Mouse (Mus musculus): ENCODE results near the gene Hist1h4j. TPM values are rescaled to one million over a fixed set of nuclear protein-coding genes. Genes with fewer than 3 reads are reported as not detected.

The Hist1h4j gene
- not detected for polyA plus RNA-seq (2017; shearing (Covaris generic))

DNA sequence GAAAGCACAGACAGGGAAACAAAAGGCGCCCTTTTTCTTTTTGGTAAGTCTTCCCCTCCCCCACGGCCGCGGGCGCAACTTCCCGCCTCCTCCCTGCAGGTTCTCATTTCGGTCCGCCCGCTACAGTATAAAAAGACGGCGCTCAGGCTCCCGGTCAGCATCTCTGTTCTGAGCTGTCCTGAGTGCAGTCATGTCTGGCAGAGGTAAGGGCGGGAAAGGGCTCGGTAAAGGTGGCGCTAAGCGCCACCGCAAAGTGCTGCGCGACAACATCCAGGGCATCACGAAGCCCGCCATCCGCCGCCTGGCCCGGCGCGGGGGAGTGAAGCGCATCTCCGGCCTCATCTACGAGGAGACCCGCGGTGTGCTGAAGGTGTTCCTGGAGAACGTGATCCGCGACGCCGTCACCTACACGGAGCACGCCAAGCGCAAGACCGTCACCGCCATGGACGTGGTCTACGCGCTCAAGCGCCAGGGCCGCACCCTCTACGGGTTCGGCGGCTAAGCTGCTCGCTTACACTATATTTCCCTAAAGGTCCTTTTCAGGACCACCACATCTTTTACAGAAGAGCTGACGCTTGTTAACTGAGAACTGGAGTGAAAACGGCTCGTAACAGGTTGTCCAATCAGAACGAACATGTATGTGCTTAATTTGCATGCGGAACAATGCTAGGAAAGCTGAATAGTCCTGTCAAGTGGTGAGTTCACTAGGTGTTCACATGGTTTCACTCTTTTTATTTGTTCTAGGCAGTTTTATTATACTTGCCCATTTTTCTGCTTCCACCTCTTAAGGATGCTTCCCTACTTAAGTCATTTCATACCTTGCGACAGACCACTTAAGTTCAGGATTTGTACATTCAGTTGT lies at the start of gene Hist1h4j:
Gene Hist1h4j (plus strand): TSS at position 159 of the 862 bp plus-strand sequence.

DNA sequence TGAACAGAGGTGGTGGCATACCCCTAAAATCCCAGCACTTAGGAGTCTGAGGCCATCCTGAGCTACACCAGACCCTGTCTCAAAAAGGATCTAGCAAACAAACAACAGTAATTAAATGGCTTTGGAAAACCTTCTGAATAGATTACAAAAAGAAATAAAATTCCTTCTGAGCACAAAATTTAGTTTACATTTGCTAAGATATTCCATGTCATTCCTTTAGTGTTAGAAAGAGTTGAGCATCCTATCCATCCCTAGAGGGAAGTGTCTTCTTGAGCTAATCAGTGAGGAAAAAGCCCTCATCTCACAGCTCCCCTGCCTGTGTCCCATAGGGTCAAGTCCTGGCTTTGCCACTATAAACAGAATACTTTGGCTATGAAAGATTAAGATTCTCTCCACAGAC lies 37.1 kb upstream of the Hist1h4j start, which contains the start of gene Olfr1359:
Gene Olfr1359 (plus strand): TSS at position 301 of the 400 bp plus-strand sequence.

DNA sequence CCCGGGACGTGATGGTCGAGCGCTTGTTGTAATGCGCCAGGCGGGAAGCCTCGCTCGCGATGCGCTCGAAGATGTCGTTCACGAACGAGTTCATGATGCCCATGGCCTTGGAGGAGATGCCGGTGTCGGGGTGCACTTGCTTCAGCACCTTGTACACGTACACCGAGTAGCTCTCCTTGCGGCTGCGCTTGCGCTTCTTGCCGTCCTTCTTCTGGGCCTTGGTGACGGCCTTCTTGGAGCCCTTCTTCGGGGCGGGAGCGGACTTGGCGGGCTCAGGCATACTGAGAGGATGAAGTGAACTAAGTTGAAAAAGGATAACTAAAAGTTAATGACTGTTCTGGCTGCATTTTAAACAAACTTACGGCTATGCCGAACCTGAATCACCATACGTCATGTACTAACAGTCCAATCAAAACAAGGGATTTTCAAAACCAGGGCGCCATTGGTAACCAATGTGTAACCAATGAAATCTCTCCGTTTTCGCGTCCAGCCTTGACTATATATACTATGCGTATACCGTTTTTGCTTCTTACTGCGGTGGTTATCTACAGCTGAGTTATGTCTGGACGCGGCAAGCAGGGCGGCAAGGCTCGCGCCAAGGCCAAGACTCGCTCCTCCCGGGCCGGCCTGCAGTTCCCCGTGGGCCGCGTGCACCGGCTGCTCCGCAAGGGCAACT lies 18.9 kb upstream of the Hist1h4j start, which contains the start of the genes Hist1h2bl and Hist1h2ai:
Gene Hist1h2bl (minus strand): TSS at position 280 of the 676 bp plus-strand sequence.
Gene Hist1h2ai (plus strand): TSS at position 559 of the 676 bp plus-strand sequence.

DNA sequence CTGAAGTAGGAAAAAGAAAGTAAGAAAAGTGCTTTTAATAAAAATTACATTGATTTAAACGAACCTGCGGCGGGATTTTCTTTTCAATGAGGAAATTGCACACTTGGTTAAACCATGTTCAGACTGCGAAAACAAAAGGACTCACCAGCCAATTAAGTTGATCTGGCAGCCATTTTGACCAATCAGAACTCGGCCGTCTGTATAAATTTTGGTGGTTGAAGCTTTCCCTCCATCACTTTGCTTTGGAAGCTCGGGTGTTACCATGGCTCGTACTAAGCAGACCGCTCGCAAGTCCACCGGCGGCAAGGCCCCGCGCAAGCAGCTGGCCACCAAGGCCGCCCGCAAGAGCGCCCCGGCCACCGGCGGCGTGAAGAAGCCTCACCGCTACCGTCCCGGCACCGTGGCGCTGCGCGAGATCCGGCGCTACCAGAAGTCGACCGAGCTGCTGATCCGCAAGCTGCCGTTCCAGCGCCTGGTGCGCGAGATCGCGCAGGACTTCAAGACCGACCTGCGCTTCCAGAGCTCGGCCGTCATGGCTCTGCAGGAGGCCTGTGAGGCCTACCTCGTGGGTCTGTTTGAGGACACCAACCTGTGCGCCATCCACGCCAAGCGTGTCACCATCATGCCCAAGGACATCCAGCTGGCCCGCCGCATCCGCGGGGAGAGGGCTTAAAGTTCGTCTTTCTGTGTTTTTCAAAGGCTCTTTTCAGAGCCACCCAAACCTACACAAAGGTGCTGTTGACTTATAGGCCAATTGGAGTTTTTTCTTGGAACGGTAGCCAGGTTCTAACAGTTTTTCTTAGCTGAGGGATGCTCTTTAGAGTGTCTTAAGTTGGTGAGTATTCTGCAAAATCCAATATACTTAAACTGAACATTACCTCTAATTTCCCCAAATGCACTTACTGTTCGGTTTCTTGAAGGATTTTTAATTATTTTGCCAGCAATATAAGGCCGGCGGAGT lies 17.2 kb upstream of the Hist1h4j start, which contains the start of gene Hist1h3h:
Gene Hist1h3h (plus strand): TSS at position 263 of the 961 bp plus-strand sequence.

DNA sequence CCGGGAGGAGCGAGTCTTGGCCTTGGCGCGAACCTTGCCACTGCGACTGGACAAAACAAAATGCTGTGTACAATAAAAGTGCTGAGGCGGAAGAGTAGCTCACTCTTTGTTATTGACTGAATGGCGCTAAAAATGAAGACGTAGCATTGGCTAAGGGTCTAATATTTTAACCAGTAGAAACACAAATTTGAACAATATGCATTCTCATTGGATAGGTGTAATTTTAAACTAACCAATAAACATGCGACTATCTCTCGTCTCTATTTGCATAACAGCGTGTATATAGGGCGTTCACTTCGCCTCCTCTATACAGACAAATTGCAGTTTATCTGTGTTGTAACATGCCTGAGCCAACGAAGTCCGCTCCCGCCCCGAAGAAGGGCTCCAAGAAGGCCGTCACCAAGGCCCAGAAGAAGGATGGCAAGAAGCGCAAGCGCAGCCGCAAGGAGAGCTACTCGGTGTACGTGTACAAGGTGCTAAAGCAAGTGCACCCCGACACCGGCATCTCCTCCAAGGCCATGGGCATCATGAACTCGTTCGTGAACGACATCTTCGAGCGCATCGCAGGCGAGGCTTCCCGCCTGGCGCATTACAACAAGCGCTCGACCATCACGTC lies 13.0 kb upstream of the Hist1h4j start, which contains the start of gene Hist1h2bm:
Gene Hist1h2bm (plus strand): TSS at position 288 of the 616 bp plus-strand sequence.

DNA sequence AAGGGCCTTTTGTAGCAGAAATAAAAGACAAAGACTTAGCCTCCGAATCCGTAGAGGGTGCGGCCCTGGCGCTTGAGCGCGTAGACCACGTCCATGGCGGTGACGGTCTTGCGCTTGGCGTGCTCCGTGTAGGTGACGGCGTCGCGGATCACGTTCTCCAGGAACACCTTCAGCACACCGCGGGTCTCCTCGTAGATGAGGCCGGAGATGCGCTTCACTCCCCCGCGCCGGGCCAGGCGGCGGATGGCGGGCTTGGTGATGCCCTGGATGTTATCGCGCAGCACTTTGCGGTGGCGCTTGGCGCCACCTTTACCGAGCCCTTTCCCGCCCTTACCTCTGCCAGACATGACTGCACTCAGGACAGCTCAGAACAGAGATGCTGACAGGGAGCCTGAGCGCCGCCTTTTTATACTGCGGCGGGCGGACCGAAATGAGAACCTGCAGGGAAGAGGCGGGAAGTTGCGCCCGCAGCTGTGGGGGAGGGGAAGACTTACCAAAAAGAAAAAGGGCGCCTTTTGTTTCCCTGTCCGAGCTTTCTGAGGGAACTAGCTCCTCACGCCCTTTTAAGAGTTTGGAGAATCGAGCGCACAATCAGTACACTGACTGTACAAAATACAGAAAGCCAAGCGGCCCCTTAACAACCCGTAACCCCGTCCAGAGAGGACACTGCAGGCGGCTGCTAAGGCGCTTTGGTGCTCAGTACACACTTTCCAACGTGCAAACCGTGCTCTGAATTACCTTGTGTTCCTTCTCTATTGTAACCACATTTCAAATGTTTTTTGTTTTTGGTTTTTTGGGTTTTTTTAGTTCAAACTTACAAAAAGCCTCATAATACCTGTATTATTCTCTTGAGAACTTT lies 15.5 kb downstream of the Hist1h4j start, which contains the start of gene Hist1h4k:
Gene Hist1h4k (minus strand): TSS at position 347 of the 859 bp plus-strand sequence.

DNA sequence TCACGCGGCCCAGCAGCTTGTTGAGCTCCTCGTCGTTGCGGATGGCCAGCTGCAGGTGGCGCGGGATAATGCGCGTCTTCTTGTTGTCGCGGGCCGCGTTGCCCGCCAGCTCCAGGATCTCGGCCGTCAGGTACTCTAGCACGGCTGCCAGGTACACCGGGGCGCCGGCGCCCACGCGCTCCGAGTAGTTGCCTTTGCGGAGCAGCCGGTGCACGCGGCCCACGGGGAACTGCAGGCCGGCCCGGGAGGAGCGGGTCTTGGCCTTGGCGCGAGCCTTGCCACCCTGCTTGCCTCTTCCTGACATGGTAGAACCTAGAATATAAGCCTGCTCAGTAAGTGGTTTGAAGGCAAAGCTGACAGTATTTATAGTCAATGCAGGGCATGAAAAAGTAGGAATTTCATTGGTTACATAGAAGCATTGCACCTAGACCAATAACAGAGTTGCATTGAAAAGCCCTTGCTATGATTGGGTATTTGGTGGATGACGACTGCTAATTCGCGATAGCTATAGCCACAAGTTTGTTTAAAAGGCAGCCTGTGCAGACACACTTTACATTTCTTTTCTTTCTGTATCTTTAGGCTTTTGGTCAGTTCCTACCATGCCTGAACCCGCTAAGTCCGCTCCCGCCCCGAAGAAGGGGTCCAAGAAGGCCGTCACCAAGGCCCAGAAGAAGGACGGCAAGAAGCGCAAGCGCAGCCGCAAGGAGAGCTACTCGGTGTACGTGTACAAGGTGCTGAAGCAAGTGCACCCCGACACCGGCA lies 18.8 kb downstream of the Hist1h4j start, which contains the start of the genes Hist1h2ak and Hist1h2bn:
Gene Hist1h2ak (minus strand): TSS at position 304 of the 762 bp plus-strand sequence.
Gene Hist1h2bn (plus strand): TSS at position 600 of the 762 bp plus-strand sequence.

DNA sequence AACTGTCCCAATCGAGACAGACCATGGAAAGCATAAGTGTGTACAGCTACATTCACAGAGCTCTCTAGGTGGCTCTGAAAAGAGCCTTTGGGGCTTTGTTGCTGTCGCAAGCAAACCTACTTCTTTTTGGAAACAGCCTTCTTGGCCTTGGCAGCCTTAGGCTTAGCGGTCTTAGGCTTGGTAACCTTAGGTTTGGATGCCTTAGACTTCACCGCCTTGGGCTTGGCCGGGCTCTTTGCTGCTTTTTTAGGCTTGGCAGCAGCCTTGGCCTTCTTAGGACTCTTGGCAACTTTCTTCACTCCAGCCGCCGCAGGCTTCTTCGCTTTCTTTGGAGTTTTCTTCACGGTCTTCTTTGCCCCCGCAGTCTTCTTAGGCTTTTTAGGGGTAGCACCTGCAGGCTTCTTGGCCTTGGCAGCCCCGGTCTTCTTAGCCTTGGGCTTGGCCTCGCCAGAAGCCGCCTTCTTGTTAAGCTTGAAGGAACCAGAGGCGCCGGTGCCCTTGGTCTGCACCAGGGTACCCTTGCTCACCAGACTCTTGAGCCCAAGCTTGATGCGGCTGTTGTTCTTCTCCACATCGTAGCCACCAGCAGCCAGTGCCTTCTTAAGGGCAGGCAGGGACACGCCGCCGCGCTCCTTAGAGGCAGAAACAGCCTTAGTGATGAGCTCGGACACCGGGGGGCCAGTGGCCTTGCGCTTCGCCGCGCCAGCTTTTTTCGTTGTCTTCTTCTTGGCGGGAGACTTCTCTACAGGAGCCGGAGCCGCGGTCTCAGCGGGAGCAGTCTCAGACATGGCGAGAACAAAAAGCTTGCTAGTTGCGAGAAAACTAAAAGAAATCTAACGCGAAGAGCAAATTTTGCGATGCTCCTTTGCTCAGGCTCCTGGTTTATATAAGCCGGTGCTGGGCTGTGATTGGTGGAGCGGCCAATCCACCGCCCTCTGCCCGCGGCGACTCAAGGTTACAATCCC lies 45.2 kb downstream of the Hist1h4j start, which contains the start of gene Hist1h1b:
Gene Hist1h1b (minus strand): TSS at position 859 of the 965 bp plus-strand sequence.

DNA sequence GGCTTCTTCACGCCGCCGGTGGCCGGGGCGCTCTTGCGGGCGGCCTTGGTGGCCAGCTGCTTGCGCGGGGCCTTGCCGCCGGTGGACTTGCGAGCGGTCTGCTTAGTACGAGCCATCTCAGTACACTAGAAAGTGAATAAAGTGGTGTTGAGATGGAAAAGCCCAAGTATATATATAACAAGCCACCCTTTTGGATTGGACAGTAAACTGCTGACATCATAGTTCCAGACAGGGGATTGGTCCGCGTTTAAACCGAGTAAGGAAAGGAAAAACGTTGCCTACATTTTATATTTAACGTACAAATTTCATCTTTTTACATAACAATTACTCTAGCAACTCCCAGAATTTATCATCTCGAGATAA lies 48.4 kb downstream of the Hist1h4j start, which contains the start of gene Hist1h3i:
Gene Hist1h3i (minus strand): TSS at position 116 of the 363 bp plus-strand sequence.

Other genes with a start within 250 kb of the Hist1h4j start
- gene AK157302, start 239.8 kb upstream of the Hist1h4j start, polyA plus RNA-seq (2017; shearing (Covaris generic)), result 0.15 TPM
- 23.5 TPM for gene Gm11273, start 233.6 kb upstream of the Hist1h4j start, polyA plus RNA-seq (2017; shearing (Covaris generic))
- gene Zkscan8, start 203.9 kb upstream of the Hist1h4j start, polyA plus RNA-seq (2017; shearing (Covaris generic)), result 7.7 TPM
- not detected for gene Olfr1366, start 192.3 kb upstream of the Hist1h4j start, polyA plus RNA-seq (2017; shearing (Covaris generic))
- not detected for gene Olfr1535, start 175.2 kb upstream of the Hist1h4j start, polyA plus RNA-seq (2017; shearing (Covaris generic))
- not detected for gene Olfr1364, start 153.3 kb upstream of the Hist1h4j start, polyA plus RNA-seq (2017; shearing (Covaris generic))
- not detected for gene Olfr1362, start 121.0 kb upstream of the Hist1h4j start, polyA plus RNA-seq (2017; shearing (Covaris generic))
- gene Olfr11, start 92.5 kb upstream of the Hist1h4j start, polyA plus RNA-seq (2017; shearing (Covaris generic)), result not detected
- gene Olfr1361, start 71.7 kb upstream of the Hist1h4j start, polyA plus RNA-seq (2017; shearing (Covaris generic)), result not detected
- gene Olfr1360, start 57.7 kb upstream of the Hist1h4j start, polyA plus RNA-seq (2017; shearing (Covaris generic)), result not detected
- gene Olfr1359, start 37.0 kb upstream of the Hist1h4j start, polyA plus RNA-seq (2017; shearing (Covaris generic)), result not detected
- not detected for gene Hist1h2bl, start 18.9 kb upstream of the Hist1h4j start, polyA plus RNA-seq (2017; shearing (Covaris generic))
- gene Hist1h2ai, start 18.6 kb upstream of the Hist1h4j start, polyA plus RNA-seq (2017; shearing (Covaris generic)), result not detected
- not detected for gene Hist1h3h, start 17.4 kb upstream of the Hist1h4j start, polyA plus RNA-seq (2017; shearing (Covaris generic))
- not detected for gene Hist1h2bm, start 13.0 kb upstream of the Hist1h4j start, polyA plus RNA-seq (2017; shearing (Covaris generic))
- gene Hist1h4k, start 15.4 kb downstream of the Hist1h4j start, polyA plus RNA-seq (2017; shearing (Covaris generic)), result 25.5 TPM
- gene Hist1h2ak, start 18.8 kb downstream of the Hist1h4j start, polyA plus RNA-seq (2017; shearing (Covaris generic)), result not detected
- 4.6 TPM for gene Hist1h2bn, start 19.1 kb downstream of the Hist1h4j start, polyA plus RNA-seq (2017; shearing (Covaris generic))
- 4.1 TPM for gene Hist1h1b, start 45.6 kb downstream of the Hist1h4j start, polyA plus RNA-seq (2017; shearing (Covaris generic))
- gene Hist1h3i, start 48.3 kb downstream of the Hist1h4j start, polyA plus RNA-seq (2017; shearing (Covaris generic)), result 0.91 TPM
- not detected for gene Hist1h2an, start 52.2 kb downstream of the Hist1h4j start, polyA plus RNA-seq (2017; shearing (Covaris generic))
- gene Hist1h2bp, start 52.4 kb downstream of the Hist1h4j start, polyA plus RNA-seq (2017; shearing (Covaris generic)), result not detected
- gene Hist1h2bq, start 75.1 kb downstream of the Hist1h4j start, polyA plus RNA-seq (2017; shearing (Covaris generic)), result 5.5 TPM
- not detected for gene Hist1h2ao, start 75.4 kb downstream of the Hist1h4j start, polyA plus RNA-seq (2017; shearing (Covaris generic))
- gene Hist1h4m, start 76.7 kb downstream of the Hist1h4j start, polyA plus RNA-seq (2017; shearing (Covaris generic)), result 26.8 TPM
- gene Hist1h4n, start 97.1 kb downstream of the Hist1h4j start, polyA plus RNA-seq (2017; shearing (Covaris generic)), result not detected
- 44.7 TPM for gene Hist1h2ap, start 98.4 kb downstream of the Hist1h4j start, polyA plus RNA-seq (2017; shearing (Covaris generic))
- 5.6 TPM for gene Hist1h2br, start 98.7 kb downstream of the Hist1h4j start, polyA plus RNA-seq (2017; shearing (Covaris generic))
- gene Zfp184, start 210.0 kb downstream of the Hist1h4j start, polyA plus RNA-seq (2017; shearing (Covaris generic)), result 0.17 TPM
- not detected for gene Pom121l2, start 246.1 kb downstream of the Hist1h4j start, polyA plus RNA-seq (2017; shearing (Covaris generic))